Mouse (Mus musculus) urinary bladder, postnatal 14 days (tissue): ENCODE results near the gene Rabepk.
"Not testable (repeated sequence)": the region's sequence is repeated elsewhere in the genome, so short reads cannot be mapped to it uniquely, and the experiment has no call there.

Experiments used
- DNase-seq: peaks from one replicate; pipeline ENCODE4 v3.0.0; 2021; ENCODE audit warnings: low spot score

Gene Rabepk

GRCm38 (mm10) chr2:34799357-34800256, at the start of gene Rabepk:
Gene Rabepk (minus strand): TSS chr2:34799912.
- peak; percentile 85 for DNase-seq

GRCm38 (mm10) chr2:34847702-34848101, 48.0 kb upstream of the Rabepk start:
- no peak for DNase-seq

- no peak for DNase-seq
Observed at GRCm38 (mm10) chr2:34843211-34843939, 43.7 kb upstream of the Rabepk start.

GRCm38 (mm10) chr2:34841706-34842105, 42.0 kb upstream of the Rabepk start:
- DNase-seq: no peak

GRCm38 (mm10) chr2:34840143-34840542, 40.4 kb upstream of the Rabepk start:
- DNase-seq: not testable (repeated sequence)

- no peak for DNase-seq
Observed at GRCm38 (mm10) chr2:34835669-34836068, 36.0 kb upstream of the Rabepk start.

GRCm38 (mm10) chr2:34833624-34834023, 33.9 kb upstream of the Rabepk start:
- DNase-seq: no peak

- DNase-seq: not testable (repeated sequence)
Observed at GRCm38 (mm10) chr2:34832766-34833457, 33.2 kb upstream of the Rabepk start, which contains the start of gene Gm34653. Gene Gm34653 (plus strand): TSS chr2:34833007.

GRCm38 (mm10) chr2:34830066-34830465, 30.4 kb upstream of the Rabepk start:
- not testable (repeated sequence) for DNase-seq

GRCm38 (mm10) chr2:34828026-34828425, 28.3 kb upstream of the Rabepk start:
- DNase-seq: no peak

- no peak for DNase-seq
Observed at GRCm38 (mm10) chr2:34827591-34827990, 27.9 kb upstream of the Rabepk start.

GRCm38 (mm10) chr2:34826460-34827231, 26.9 kb upstream of the Rabepk start:
- no peak for DNase-seq

GRCm38 (mm10) chr2:34825827-34826459, 26.2 kb upstream of the Rabepk start, which contains the start of gene Fbxw2:
Gene Fbxw2 (minus strand): TSS chr2:34826311.
- peak; percentile 92 for DNase-seq

- no peak for DNase-seq
Observed at GRCm38 (mm10) chr2:34818492-34818891, 18.8 kb upstream of the Rabepk start.

- not testable (repeated sequence) for DNase-seq
Observed at GRCm38 (mm10) chr2:34815893-34816292, 16.2 kb upstream of the Rabepk start.

GRCm38 (mm10) chr2:34812706-34813105, 13.0 kb upstream of the Rabepk start:
- DNase-seq: no peak

- no peak for DNase-seq
Observed at GRCm38 (mm10) chr2:34810775-34811174, 11.1 kb upstream of the Rabepk start.

- DNase-seq: no peak
Observed at GRCm38 (mm10) chr2:34809568-34809967, 9.9 kb upstream of the Rabepk start.

GRCm38 (mm10) chr2:34808057-34808456, 8.3 kb upstream of the Rabepk start:
- no peak for DNase-seq

GRCm38 (mm10) chr2:34805364-34805950, 5.7 kb upstream of the Rabepk start:
- no peak for DNase-seq

- DNase-seq: no peak
Observed at GRCm38 (mm10) chr2:34804815-34805214, 5.1 kb upstream of the Rabepk start.
